Mouse (Mus musculus): Measurements from ENCODE around the gene Ssr1. TPM values are rescaled to one million over a fixed set of nuclear protein-coding genes. Genes with fewer than 3 reads are reported as not detected.

The Ssr1 gene
- total RNA-seq, 2 experiments from 2014 or later: 96.1 to 101 TPM

DNA sequence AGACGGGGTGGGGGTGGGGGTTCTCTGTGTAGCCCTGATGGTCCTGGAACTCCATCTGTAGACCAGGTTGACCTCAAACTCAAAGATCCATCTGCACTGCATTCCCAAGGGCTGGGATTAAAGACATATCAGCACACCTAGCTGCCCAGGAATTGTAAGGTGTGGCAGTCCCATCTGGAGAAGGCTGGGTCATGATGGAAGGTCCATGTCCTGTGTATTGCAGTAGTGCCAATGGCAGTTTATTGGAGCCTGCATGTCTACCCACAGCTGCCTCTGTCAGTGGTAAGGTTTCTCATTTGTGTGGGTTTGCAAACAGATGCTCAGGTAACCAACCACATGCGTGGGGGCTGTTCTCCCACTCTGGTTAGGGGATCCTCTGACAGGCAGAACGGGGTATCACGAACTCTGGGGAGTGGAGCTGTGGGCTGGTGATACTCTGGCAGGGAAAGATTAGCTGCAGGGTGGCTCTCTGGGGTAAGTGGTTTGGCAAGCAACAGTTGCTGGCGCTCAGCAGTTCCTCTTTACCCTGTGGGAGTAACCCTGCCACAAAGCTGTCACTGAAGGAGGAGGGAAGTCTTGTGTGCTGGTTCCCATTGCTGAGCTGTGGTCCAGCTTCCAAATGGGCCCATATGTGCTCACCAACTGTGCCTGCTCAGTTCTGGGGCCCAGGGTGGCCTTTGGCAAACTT, 15.8 kb upstream of the Ssr1 start:
- intact Hi-C loops (cut with DNase I): no loop called here
- no peak for TF ChIP-seq CTCF (IDR thresholded peaks at IDR 0.05)
- Histone ChIP-seq H3K27ac (no peak overlapping the region), H3K4me3 (no peak overlapping the region)
- no peak for DNase-seq (ENCODE audit: extremely low spot score in 1 of 2, low spot score in 2 of 2)

DNA sequence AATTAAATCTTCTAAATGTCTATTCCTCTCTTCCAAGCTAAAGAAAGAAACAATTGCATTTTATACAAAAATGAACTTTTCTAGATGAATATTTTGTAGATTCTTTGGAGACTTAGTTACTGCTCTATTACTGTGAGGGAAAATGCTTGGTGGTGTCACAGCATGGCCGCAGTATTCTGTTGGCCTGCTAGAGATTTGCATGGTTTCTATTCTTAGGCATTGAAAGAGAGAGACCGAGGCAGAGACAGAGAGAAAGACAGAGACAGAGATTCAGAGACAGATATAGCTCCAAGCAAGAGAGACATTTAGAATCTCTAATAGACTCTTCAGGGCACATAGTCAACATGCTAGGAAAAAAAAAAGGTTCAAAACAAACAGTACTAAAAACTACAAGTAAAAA, 14.0 kb upstream of the Ssr1 start:
- Histone ChIP-seq H3K27ac (no peak overlapping the region), H3K4me3 (no peak overlapping the region)
- TF ChIP-seq CTCF (IDR thresholded peaks at IDR 0.05): no peak
- intact Hi-C loops (cut with DNase I): no loop called here
- no peak for DNase-seq (ENCODE audit: extremely low spot score in 1 of 2, low spot score in 2 of 2)

DNA sequence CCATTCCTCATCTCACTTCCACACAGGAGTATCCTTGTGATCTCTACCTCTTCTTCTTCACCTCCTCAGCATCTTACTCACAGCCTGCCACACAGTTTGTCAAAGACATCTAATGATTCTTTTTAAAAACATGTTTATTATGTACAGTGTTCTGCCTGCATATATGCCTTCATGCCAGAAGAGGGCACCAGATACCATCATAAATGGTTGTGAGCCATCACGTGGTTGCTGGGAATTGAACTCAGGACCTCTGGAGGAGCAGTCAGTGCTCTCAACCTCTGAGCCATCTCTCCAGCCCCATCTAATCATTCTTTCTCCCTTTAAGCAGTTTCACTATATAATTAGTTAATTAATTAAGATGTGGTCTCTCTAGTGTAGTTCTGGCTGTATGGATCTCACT, 8.4 kb upstream of the Ssr1 start:
- no peak; the same call in 1 of the 2 replicates for TF ChIP-seq CTCF (IDR thresholded peaks at IDR 0.05)
- intact Hi-C loops (cut with DNase I): no loop called here
- DNase-seq (ENCODE audit: extremely low spot score in 1 of 2, low spot score in 2 of 2): no peak

DNA sequence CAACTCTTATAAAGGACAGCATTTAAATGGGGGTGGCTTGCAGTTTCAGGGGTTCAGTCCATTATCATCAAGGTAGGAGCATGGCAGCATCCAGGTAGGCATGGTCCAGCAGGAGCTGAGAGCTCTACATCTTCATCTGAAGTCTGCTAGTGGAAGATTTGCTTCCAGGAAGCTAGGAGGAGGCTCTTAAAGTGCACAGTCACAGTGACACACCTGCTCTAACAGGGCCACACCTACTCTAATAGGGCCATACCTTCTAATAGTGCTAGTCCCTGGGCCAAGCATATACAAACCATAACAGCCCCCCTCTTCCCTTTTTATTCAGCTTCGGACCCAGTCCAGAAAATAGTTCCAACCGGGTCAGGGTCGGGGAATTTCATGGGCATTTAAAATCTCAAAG, 5.7 kb upstream of the Ssr1 start:
- no peak for DNase-seq (ENCODE audit: extremely low spot score in 1 of 2, low spot score in 2 of 2)
- Histone ChIP-seq H3K4me3 (no peak overlapping the region), H3K27ac (no peak overlapping the region)
- intact Hi-C loops (cut with DNase I): no loop called here
- TF ChIP-seq CTCF (IDR thresholded peaks at IDR 0.05): no peak

More for the DNA sequence above, 8.4 kb upstream of the Ssr1 start:
- H3K4me3 ChIP-seq: no peak overlapping the region
- no peak overlapping the region for H3K27ac ChIP-seq

DNA sequence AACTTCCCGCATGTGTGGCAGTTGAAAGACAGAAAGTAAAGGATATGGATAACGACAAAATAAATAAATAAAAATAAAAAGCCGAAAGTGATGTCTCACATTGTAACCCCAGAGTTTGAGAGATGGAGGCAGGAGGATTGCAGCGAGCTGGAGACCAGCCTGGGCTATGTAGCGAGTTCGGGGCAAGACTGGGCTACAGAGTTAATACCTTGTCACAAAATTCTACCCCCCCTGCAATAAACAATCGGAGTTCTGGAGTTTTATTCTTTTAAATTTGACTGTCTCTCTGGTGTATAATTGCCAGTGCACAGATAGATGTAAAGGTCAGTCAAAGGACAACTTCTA, 360 bp upstream of the Ssr1 start:
- DNase-seq (ENCODE audit: extremely low spot score in 1 of 2, low spot score in 2 of 2): no peak
- H3K4me3 ChIP-seq: peak overlapping the region; percentile 95

DNA sequence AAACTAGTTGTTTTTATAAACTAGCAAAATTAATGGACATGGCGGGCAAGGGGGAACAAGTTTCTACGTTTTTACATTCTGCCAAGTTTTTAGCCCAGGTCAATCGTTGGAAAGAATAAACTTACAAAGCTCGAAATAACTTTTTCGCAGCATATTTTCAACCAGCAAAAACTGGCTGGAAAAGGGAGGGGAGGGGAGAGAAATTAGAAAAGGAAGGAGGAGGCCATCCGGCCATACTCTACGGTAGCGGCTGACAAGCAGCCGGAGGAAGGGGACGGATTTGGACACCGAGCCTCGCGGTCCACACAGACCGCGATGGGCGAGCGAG, 677 bp downstream of the Ssr1 start:
- intact Hi-C loops (cut with DNase I): loop anchor here (5.0 kb wide), 1 partner anchor 209 kb away; the partner anchor contains the start of gene Snrnp48
- H3K27ac ChIP-seq: peak overlapping the region; percentile 94
- TF ChIP-seq CTCF (IDR thresholded peaks at IDR 0.05): no peak

More for the DNA sequence above, 360 bp upstream of the Ssr1 start:
- H3K27ac ChIP-seq: peak overlapping the region; percentile 94
- no peak for TF ChIP-seq CTCF (IDR thresholded peaks at IDR 0.05)
- intact Hi-C loops (cut with DNase I): loop anchor here (2.0 to 5.0 kb wide), 2 partner anchors 42 to 208 kb away; partner anchors contain the start of genes Cage1, Riok1 and Snrnp48

DNA sequence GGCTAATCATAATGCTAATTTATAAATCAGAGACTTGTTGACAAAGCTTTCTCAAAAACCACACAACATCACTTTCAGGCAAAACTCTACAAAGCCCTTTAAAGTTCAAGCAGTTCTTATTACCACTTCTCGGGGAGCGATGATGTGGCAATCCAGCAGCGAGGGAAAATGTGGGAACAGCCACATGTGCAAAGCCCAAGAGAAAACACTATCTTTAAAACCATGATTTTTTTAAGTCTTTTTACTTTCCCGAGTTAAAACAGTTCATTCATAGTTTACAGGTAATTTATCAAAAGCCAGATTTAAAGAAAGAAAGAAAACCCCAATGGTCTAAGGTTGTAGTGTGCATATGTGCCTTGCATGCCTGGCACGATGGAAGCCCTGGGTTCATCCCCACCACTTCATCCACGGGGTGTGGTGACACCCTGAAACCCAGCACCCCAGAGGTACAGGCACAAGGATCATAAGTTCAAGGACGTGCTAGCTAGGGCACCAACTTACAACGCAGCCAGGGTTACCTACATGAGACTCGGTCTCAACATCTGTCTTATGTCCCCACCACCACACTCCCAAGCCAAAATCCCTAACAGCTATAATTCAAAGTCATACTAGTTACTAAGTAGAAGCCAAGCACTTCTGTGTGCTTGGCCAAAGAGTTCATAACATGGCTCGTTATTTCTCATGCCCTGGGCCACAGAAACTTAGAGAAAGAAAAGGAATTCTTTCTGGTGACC, 1.2 kb downstream of the Ssr1 start:
- no peak for TF ChIP-seq CTCF (IDR thresholded peaks at IDR 0.05)
- Histone ChIP-seq H3K4me3 (peak overlapping the region; percentile 95), H3K27ac (no peak overlapping the region)
- no peak for DNase-seq (ENCODE audit: extremely low spot score in 1 of 2, low spot score in 2 of 2)
- intact Hi-C loops (cut with DNase I): loop anchor here (5.0 kb wide), 1 partner anchor 209 kb away; the partner anchor contains the start of gene Snrnp48

More for the DNA sequence above, 677 bp downstream of the Ssr1 start:
- H3K4me3 ChIP-seq: peak overlapping the region; percentile 95
- no peak for DNase-seq (ENCODE audit: extremely low spot score in 1 of 2, low spot score in 2 of 2)

DNA sequence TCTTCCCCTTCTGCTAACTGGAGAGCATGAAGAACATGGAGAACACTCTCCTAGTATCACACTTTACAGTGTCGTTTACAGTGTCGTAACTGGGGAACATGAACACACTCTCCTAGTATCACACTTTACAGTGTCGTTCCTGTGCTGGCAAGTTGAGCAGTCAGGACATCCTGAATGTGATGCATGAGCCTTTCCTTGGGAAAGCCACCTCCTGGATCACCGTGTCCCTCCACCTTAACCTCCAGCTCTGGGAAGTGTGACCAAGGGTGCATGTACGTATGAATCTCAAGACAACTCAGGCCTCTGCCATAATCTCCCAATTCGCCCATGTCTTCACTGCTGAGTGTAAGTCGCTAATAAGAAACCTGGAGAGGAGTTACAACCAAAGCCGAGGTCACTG, 4.3 kb downstream of the Ssr1 start:
- DNase-seq (ENCODE audit: extremely low spot score in 1 of 2, low spot score in 2 of 2): no peak

DNA sequence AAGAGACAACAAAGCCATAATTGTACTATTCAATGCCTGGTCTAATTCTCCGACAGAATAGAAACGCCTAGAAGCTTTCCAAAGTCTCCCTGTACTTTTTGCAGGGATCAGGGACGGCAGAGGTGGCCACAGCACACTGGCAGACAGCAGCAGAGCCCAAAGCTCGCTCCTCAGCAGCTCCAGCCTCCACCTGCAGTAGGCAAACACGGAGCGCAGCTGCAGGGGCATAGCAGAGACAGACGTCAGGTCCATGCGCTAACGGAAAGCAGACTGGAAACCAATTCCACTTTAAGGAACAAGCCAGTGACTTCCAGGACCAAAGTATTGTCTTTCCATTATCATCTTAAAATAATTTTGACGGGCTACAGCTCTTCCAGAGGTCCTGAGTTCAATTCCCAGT, 7.9 kb downstream of the Ssr1 start:
- intact Hi-C loops (cut with DNase I): no loop called here
- no peak overlapping the region for H3K4me3 ChIP-seq
- H3K27ac ChIP-seq: no peak overlapping the region
- TF ChIP-seq CTCF (IDR thresholded peaks at IDR 0.05): no peak
- no peak for DNase-seq (ENCODE audit: extremely low spot score in 1 of 2, low spot score in 2 of 2)

More for the DNA sequence above, 4.3 kb downstream of the Ssr1 start:
- no peak overlapping the region for H3K4me3 ChIP-seq
- H3K27ac ChIP-seq: no peak overlapping the region
- no peak for TF ChIP-seq CTCF (IDR thresholded peaks at IDR 0.05)
- intact Hi-C loops (cut with DNase I): loop anchor here (5.0 kb wide), 1 partner anchor 213 kb away; the partner anchor contains the start of gene Snrnp48

DNA sequence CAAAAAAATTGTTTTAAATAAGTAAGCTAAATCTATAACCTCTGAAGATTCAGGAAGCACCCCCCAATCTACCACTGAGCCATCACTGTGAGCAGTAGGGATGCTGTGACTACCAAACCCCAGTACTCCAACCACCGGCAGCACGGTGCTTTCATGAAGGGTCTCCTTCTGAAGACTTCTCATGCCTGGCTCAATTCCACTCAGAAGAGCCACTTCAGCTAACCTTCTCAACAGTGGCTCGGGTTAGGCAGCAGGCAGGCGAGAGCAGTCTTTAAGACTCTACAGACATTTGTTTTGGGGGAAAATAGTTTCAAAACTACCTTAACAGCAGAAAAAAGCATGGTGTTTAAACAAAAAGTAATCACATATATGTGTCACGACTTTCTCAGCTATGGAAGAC, 13.0 kb downstream of the Ssr1 start:
- intact Hi-C loops (cut with DNase I): no loop called here
- TF ChIP-seq CTCF (IDR thresholded peaks at IDR 0.05): no peak

DNA sequence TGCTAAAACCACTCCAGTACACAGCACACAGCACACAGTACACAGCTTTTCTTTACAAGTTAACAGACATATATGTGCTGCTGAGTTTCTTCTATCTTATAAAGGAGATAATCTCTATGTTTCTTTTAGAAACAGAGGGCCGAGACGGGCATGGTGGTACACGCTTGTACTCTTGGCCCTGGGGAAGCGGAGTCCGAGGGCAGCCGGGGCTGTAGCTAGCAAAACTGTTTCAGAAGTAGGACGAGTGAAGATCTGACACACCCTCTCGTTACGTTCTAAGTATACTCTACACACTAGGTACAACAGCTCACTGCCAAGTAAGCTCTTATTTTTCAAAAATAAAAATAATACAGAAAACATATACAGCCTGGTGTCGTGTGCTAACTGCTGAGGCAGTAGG, 13.7 kb downstream of the Ssr1 start:
- intact Hi-C loops (cut with DNase I): no loop called here

More for the DNA sequence above, 13.0 kb downstream of the Ssr1 start:
- H3K27ac ChIP-seq: no peak overlapping the region
- no peak for DNase-seq (ENCODE audit: extremely low spot score in 1 of 2, low spot score in 2 of 2)
- no peak overlapping the region for H3K4me3 ChIP-seq

DNA sequence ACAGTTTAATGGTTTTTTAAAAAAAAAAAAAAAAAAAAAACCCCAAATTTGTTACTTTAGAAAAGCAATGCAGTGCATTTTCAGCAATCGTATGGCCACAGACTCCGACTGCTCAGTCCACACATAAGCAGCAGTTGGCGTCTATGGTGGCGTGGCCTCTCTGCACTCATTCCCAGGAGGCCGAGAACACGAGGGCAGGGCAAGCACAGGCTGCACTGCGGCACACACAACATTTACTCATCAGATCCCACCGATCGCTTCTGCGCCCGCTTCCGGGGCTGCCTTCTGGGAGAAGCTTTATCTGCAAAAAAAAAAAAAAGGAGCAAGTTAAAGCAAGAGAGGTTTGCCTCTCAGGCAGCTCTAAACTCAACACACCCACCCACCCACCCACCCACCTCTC, 14.5 kb downstream of the Ssr1 start:
- no peak for TF ChIP-seq CTCF (IDR thresholded peaks at IDR 0.05)
- DNase-seq (ENCODE audit: extremely low spot score in 1 of 2, low spot score in 2 of 2): no peak
- intact Hi-C loops (cut with DNase I): no loop called here
- Histone ChIP-seq H3K27ac (no peak overlapping the region), H3K4me3 (no peak overlapping the region)

More for the DNA sequence above, 13.7 kb downstream of the Ssr1 start:
- TF ChIP-seq CTCF (IDR thresholded peaks at IDR 0.05): no peak
- no peak for DNase-seq (ENCODE audit: extremely low spot score in 1 of 2, low spot score in 2 of 2)
- Histone ChIP-seq H3K4me3 (no peak overlapping the region), H3K27ac (no peak overlapping the region)
